Mouse (Mus musculus) C2C12 (cell line): ENCODE measurements at regions not wholly inside any gene's neighbourhood (a gene's known extent, or its start where the extent isn't known, plus 50 kb on each side); places are given as distances from the start of the nearest gene placed in this dataset.

Experiments used
- H3K27me3 ChIP-seq: one replicate; pipeline ENCODE4 v1.6.1; 2011; ENCODE audit not compliant: control insufficient read depth, insufficient read depth, insufficient read length
- H3K36me3 ChIP-seq: one replicate; pipeline ENCODE4 v1.6.1; 2011; ENCODE audit not compliant: control insufficient read depth, insufficient read depth
- H3K4me3 ChIP-seq: one replicate; pipeline ENCODE4 v1.5.1; 2011; ENCODE audit warnings: mild to moderate bottlenecking, control low read depth; ENCODE audit not compliant: poor library complexity, insufficient read depth, severe bottlenecking
- H3K79me2 ChIP-seq: one replicate; pipeline ENCODE4 v1.6.1; 2011; ENCODE audit not compliant: control insufficient read depth, insufficient read depth
- H3K79me3 ChIP-seq: one replicate; pipeline ENCODE4 v1.6.1; 2011; ENCODE audit warnings: low read depth, control low read depth
- H3ac ChIP-seq: one replicate; pipeline ENCODE3; 2011; ENCODE audit warnings: low read depth; ENCODE audit not compliant: control insufficient read depth, insufficient read length
- CEBPB ChIP-seq: IDR thresholded peaks from one replicate; pipeline ENCODE4 v1.6.1; 2011; ENCODE audit warnings: low read depth, mild to moderate bottlenecking, control low read depth, moderate library complexity
- CTCF ChIP-seq: IDR thresholded peaks from one replicate; pipeline ENCODE4 v1.5.1; 2011; ENCODE audit not compliant: control insufficient read depth, insufficient read depth, insufficient read length
- FOSL1 ChIP-seq: IDR thresholded peaks from one replicate; pipeline ENCODE4 v1.8.0; 2011; ENCODE audit warnings: mild to moderate bottlenecking, low read length; ENCODE audit not compliant: poor library complexity, insufficient read depth, severe bottlenecking
- MAX ChIP-seq: IDR thresholded peaks from one replicate; pipeline ENCODE4 v1.6.1; 2011; ENCODE audit warnings: mild to moderate bottlenecking, control low read depth
- MYOD1 ChIP-seq: IDR thresholded peaks from one replicate; pipeline ENCODE4 v1.6.1; 2011; ENCODE audit warnings: low read depth; ENCODE audit not compliant: control insufficient read depth, insufficient read length
- MYOG ChIP-seq: IDR thresholded peaks from one replicate; pipeline ENCODE4 v1.6.1; 2011; ENCODE audit not compliant: control insufficient read depth, insufficient read length; ENCODE audit errors: extremely low read depth
- USF1 ChIP-seq: IDR thresholded peaks from one replicate; pipeline ENCODE4 v1.6.1; 2011; ENCODE audit warnings: low read depth, mild to moderate bottlenecking, control low read depth, moderate library complexity

- Histone ChIP-seq H3K4me3 (no peak overlapping the region), H3K79me3 (no peaks in the 10 kb centered on the region), H3K36me3 (no peaks in the 10 kb centered on the region), H3K79me2 (no peaks in the 10 kb centered on the region), H3K27me3 (no peaks in the 10 kb centered on the region), H3ac (no peak overlapping the region)
- TF ChIP-seq MYOG (no peak), FOSL1 (no peak), CEBPB (no peak), CTCF (no peak), MAX (no peak), MYOD1 (no peak), USF1 (no peak)
These were observed 191.9 kb upstream of the Wdfy3 start for GRCm38 (mm10) chr5:102261621-102262020.

GRCm38 (mm10) chr5:102266451-102266850, 196.7 kb upstream of the Wdfy3 start:
- no peaks in the 10 kb centered on the region for H3K79me3 ChIP-seq
- H3K4me3 ChIP-seq: no peak overlapping the region
- H3K79me2 ChIP-seq: no peaks in the 10 kb centered on the region
- no peak overlapping the region for H3ac ChIP-seq
- H3K27me3 ChIP-seq: no peaks in the 10 kb centered on the region
- TF ChIP-seq MYOD1 (no peak), MYOG (no peak), FOSL1 (no peak), MAX (no peak), CTCF (no peak), CEBPB (no peak), USF1 (no peak)
- no peaks in the 10 kb centered on the region for H3K36me3 ChIP-seq

- no peaks in the 10 kb centered on the region for H3K79me3 ChIP-seq
- H3ac ChIP-seq: no peak overlapping the region
- H3K27me3 ChIP-seq: no peaks in the 10 kb centered on the region
- H3K36me3 ChIP-seq: no peaks in the 10 kb centered on the region
- H3K79me2 ChIP-seq: no peaks in the 10 kb centered on the region
- TF ChIP-seq MYOG (no peak), CTCF (no peak), MAX (no peak), USF1 (no peak), MYOD1 (no peak), FOSL1 (no peak), CEBPB (no peak)
- no peak overlapping the region for H3K4me3 ChIP-seq
These were observed 197.4 kb upstream of the Wdfy3 start for GRCm38 (mm10) chr5:102267150-102267549.

GRCm38 (mm10) chr5:102269204-102269603, 199.5 kb upstream of the Wdfy3 start:
- TF ChIP-seq USF1: peak; percentile 82
- TF ChIP-seq CTCF: no peak
- no peak overlapping the region for H3K4me3 ChIP-seq
- H3K79me2 ChIP-seq: no peaks in the 10 kb centered on the region
- H3ac ChIP-seq: no peak overlapping the region
- no peaks in the 10 kb centered on the region for H3K36me3 ChIP-seq
- H3K79me3 ChIP-seq: no peaks in the 10 kb centered on the region
- no peaks in the 10 kb centered on the region for H3K27me3 ChIP-seq

GRCm38 (mm10) chr5:102275621-102276020, 205.6 kb upstream of the Arhgap24 start:
- H3K4me3 ChIP-seq: no peak overlapping the region
- H3K79me3 ChIP-seq: no peaks in the 10 kb centered on the region
- TF ChIP-seq FOSL1 (no peak), CTCF (no peak), MYOD1 (no peak), CEBPB (no peak), USF1 (no peak), MYOG (no peak), MAX (no peak)
- no peaks in the 10 kb centered on the region for H3K36me3 ChIP-seq
- H3K27me3 ChIP-seq: no peaks in the 10 kb centered on the region
- H3K79me2 ChIP-seq: no peaks in the 10 kb centered on the region
- no peak overlapping the region for H3ac ChIP-seq

- H3K4me3 ChIP-seq: no peak overlapping the region
- H3K79me2 ChIP-seq: no peaks in the 10 kb centered on the region
- no peak overlapping the region for H3ac ChIP-seq
- H3K36me3 ChIP-seq: no peaks in the 10 kb centered on the region
- TF ChIP-seq MAX (no peak), MYOG (no peak), CEBPB (no peak), CTCF (no peak), USF1 (no peak), FOSL1 (no peak), MYOD1 (no peak)
- no peaks in the 10 kb centered on the region for H3K27me3 ChIP-seq
- H3K79me3 ChIP-seq: no peaks in the 10 kb centered on the region
These were observed 194.1 kb upstream of the Arhgap24 start for GRCm38 (mm10) chr5:102287131-102287530.
